Mouse (Mus musculus) brain, embryonic 14.5 days (tissue): ENCODE results near the gene Parp14.

Source experiments
- CTCF ChIP-seq: fragments of 200-500 bp; IDR thresholded peaks from 2 replicates; pipeline ENCODE4 v1.5.1; 2012; ENCODE audit warnings: inconsistent platforms, mild to moderate bottlenecking, moderate library complexity, borderline replicate concordance; ENCODE audit not compliant: insufficient read depth, insufficient read length; ENCODE audit errors: extremely low read depth
- POLR2A ChIP-seq: fragments of 200-500 bp; IDR thresholded peaks from 2 replicates; pipeline ENCODE4 v1.6.1; 2012; ENCODE audit warnings: mild to moderate bottlenecking, inconsistent platforms, borderline replicate concordance; ENCODE audit not compliant: poor library complexity, insufficient read depth, insufficient read length, severe bottlenecking; ENCODE audit errors: extremely low read depth

DNA sequence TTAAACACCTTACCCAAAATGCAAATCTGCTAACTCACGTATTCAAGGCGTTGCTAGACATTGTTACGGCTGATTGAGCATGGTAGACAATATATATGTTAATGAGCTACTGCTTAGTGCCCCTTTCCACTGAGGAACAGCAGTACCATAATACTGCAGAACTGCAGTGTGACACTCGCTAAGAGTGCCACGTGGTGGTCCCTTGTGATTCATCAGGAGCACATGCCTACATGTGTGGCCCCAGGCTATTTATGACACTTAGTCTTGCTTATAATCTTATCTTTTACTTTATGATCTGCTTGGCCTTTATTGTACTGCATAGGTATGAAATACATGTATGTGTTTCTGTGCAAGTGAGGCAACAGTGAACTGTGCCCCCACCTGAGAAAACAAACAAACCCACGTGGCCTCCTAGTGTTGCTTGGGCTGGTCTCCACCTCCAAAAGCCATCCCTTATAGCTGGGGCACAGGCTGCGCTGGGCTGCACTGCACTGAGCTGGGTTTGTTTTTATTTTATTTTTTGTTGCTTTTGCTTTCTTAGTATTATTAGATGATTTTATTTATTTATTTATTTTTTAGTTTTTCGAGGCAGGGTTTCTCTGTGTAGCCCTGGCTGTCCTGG lies 83.7 kb downstream of the Parp14 start:
- TF ChIP-seq POLR2A (no peak), CTCF (no peak)
